Mouse (Mus musculus) c-Kit-positive CD71-positive TER-119-negative erythroid progenitor cells, embryonic 14.5 days (primary cell): ENCODE data around the gene Rnase11.
A peak's percentile ranks its signal among the peaks of the same experiment; 100 is the strongest.
"Not testable (repeated sequence)": the region's sequence is repeated elsewhere in the genome, so short reads cannot be mapped to it uniquely, and the experiment has no call there.

Experiments used
- DNase-seq: peaks from one replicate; pipeline ENCODE4 v3.0.0-alpha.2; 2013; ENCODE audit warnings: low read depth

Gene Rnase11

GRCm38 (mm10) chr14:51050063-51050462 lies at the start of gene Rnase11:
TSS of gene Rnase11 (minus strand) at chr14:51050163.
- DNase-seq: no peak

- DNase-seq: no peak
Measured at GRCm38 (mm10) chr14:51098921-51099320, 49.0 kb upstream of the Rnase11 start.

- DNase-seq: not testable (repeated sequence)
Measured at GRCm38 (mm10) chr14:51098300-51098699, 48.3 kb upstream of the Rnase11 start.

GRCm38 (mm10) chr14:51095736-51096524 lies 46.0 kb upstream of the Rnase11 start:
- no peak for DNase-seq

GRCm38 (mm10) chr14:51094921-51095320 lies 45.0 kb upstream of the Rnase11 start:
- no peak for DNase-seq

- DNase-seq: no peak
Measured at GRCm38 (mm10) chr14:51094096-51094875, 44.3 kb upstream of the Rnase11 start.

GRCm38 (mm10) chr14:51093496-51093895 lies 43.5 kb upstream of the Rnase11 start:
- DNase-seq: no peak

GRCm38 (mm10) chr14:51092073-51092620 lies 42.2 kb upstream of the Rnase11 start:
- DNase-seq: no peak

- no peak for DNase-seq
Measured at GRCm38 (mm10) chr14:51090921-51091900, 41.2 kb upstream of the Rnase11 start, which contains the start of the genes Rnase4 and Ang. TSS of gene Rnase4 (plus strand) at chr14:51091077. TSS of gene Ang (plus strand) at chr14:51091150.

GRCm38 (mm10) chr14:51090077-51090781 lies 40.3 kb upstream of the Rnase11 start:
- peak; percentile 74 for DNase-seq

GRCm38 (mm10) chr14:51089674-51090076 lies 39.7 kb upstream of the Rnase11 start:
- DNase-seq: no peak

- DNase-seq: peak; percentile 98
Measured at GRCm38 (mm10) chr14:51088970-51089673, 39.2 kb upstream of the Rnase11 start.

GRCm38 (mm10) chr14:51088166-51088969 lies 38.4 kb upstream of the Rnase11 start:
- peak; percentile 76 for DNase-seq

- DNase-seq: no peak
Measured at GRCm38 (mm10) chr14:51087762-51088161, 37.8 kb upstream of the Rnase11 start.

GRCm38 (mm10) chr14:51085911-51086310 lies 35.9 kb upstream of the Rnase11 start:
- DNase-seq: no peak

GRCm38 (mm10) chr14:51085086-51085485 lies 35.1 kb upstream of the Rnase11 start:
- peak; percentile 33 for DNase-seq

GRCm38 (mm10) chr14:51083805-51084204 lies 33.8 kb upstream of the Rnase11 start:
- no peak for DNase-seq

GRCm38 (mm10) chr14:51082599-51083581 lies 32.9 kb upstream of the Rnase11 start:
- peak; percentile 52 for DNase-seq
